Mouse (Mus musculus) cerebellum, adult 2 months (tissue): Measurements from ENCODE around the gene Timp2. TPM values are rescaled to one million over a fixed set of nuclear protein-coding genes. Genes with fewer than 3 reads are reported as not detected.

Source experiments
- DNase-seq, 2 experiments: peaks; one replicate each; pipeline ENCODE4 v3.0.0; 2021
- H3K27ac ChIP-seq: fragments of 200-500 bp; 2 replicates; pipeline ENCODE4 v1.5.1; 2012; ENCODE audit warnings: low read length, control low read depth, inconsistent platforms; ENCODE audit not compliant: insufficient read depth
- H3K27me3 ChIP-seq: fragments of 200-500 bp; 2 replicates; pipeline ENCODE4 v1.6.1; 2012; ENCODE audit warnings: inconsistent platforms, mild to moderate bottlenecking, low read length, moderate library complexity; ENCODE audit not compliant: control insufficient read depth, insufficient read depth
- H3K4me1 ChIP-seq: fragments of 200-500 bp; 2 replicates; pipeline ENCODE4 v1.6.1; 2011; ENCODE audit warnings: low read length; ENCODE audit not compliant: control insufficient read depth, insufficient read depth
- H3K4me3 ChIP-seq: fragments of 200-500 bp; replicated peaks from 2 replicates; pipeline ENCODE3; 2011; ENCODE audit warnings: mild to moderate bottlenecking, low read depth, low read length, control low read depth; ENCODE audit not compliant: insufficient read depth
- CTCF ChIP-seq: fragments of 200-500 bp; IDR thresholded peaks from 2 replicates; pipeline ENCODE4 v1.5.1; 2011; ENCODE audit warnings: low read depth, mild to moderate bottlenecking, control low read depth, low read length, moderate library complexity, borderline replicate concordance; ENCODE audit not compliant: insufficient read depth
- POLR2A ChIP-seq: fragments of 200-500 bp; IDR thresholded peaks from 2 replicates; pipeline ENCODE4 v1.6.1; 2011; ENCODE audit warnings: low read length, control low read depth, borderline replicate concordance; ENCODE audit not compliant: insufficient read depth
- WGBS: fragments of 180-500 bp; shearing (Covaris S2); methylation state at CpG from one replicate; pipeline ENCODE4 v1.1.7; 2018; 5-methylcytosine and 5-hydroxymethylcytosine counted together
- polyA plus RNA-seq: library from polyadenylated mRNA; depleted of rRNA; stranded (reverse); fragments of >200 nt; gene quantifications from 2 replicates; pipeline ENCODE4 v1.2.3, GENCODE M21; 2012; rRNA removed

Timp2 gene
- polyA plus RNA-seq, 1 experiment = 137 TPM

GRCm38 (mm10) chr11:118266044-118266665, 89.4 kb downstream of the Timp2 start:
- WGBS = 85% methylated on average over 10 of the region's 10 CpGs
- H3K4me3 ChIP-seq = no peak overlapping the region
- DNase-seq = no peak
- no peaks in the 10 kb centered on the region for H3K27me3 ChIP-seq
- peaks cover 6% of the 10 kb centered on the region; the same call in 1 of the 2 replicates for H3K4me1 ChIP-seq
- no peak overlapping the region for H3K27ac ChIP-seq
- TF ChIP-seq POLR2A = no peak

GRCm38 (mm10) chr11:118265621-118266020, 89.9 kb downstream of the Timp2 start:
- no peak for DNase-seq
- no peaks in the 10 kb centered on the region for H3K27me3 ChIP-seq
- no peak overlapping the region for H3K4me3 ChIP-seq
- no peak overlapping the region for H3K27ac ChIP-seq
- peaks cover 6% of the 10 kb centered on the region; the same call in 1 of the 2 replicates for H3K4me1 ChIP-seq
- WGBS = 87% methylated on average over 11 of the region's 11 CpGs
- no peak for TF ChIP-seq POLR2A
- TF ChIP-seq CTCF = no peak

GRCm38 (mm10) chr11:118263146-118263545, 92.4 kb downstream of the Timp2 start:
- TF ChIP-seq CTCF (no peak), POLR2A (no peak)
- peak in 1 of 2 experiments; percentile 26 for DNase-seq
- H3K27ac ChIP-seq = no peak overlapping the region
- H3K27me3 ChIP-seq = no peaks in the 10 kb centered on the region
- WGBS = 68% methylated on average over 5 of the region's 5 CpGs
- H3K4me3 ChIP-seq = no peak overlapping the region
- 0 out of 2 replicates have a peak, but pooled peaks cover 2% of the 10 kb centered on the region for H3K4me1 ChIP-seq

GRCm38 (mm10) chr11:118260081-118260480, 95.5 kb downstream of the Timp2 start:
- no peak overlapping the region for H3K27ac ChIP-seq
- H3K4me3 ChIP-seq = no peak overlapping the region
- H3K27me3 ChIP-seq = no peaks in the 10 kb centered on the region
- no peak for DNase-seq
- WGBS = 84% methylated on average over 8 of the region's 8 CpGs
- H3K4me1 ChIP-seq = no peaks in the 10 kb centered on the region; the same call in 1 of the 2 replicates
- TF ChIP-seq CTCF (no peak), POLR2A (no peak)

- Histone ChIP-seq H3K27ac (no peak overlapping the region), H3K27me3 (no peaks in the 10 kb centered on the region), H3K4me3 (no peak overlapping the region), H3K4me1 (peaks cover 3% of the 10 kb centered on the region)
- DNase-seq = no peak
- no peak for TF ChIP-seq POLR2A
- TF ChIP-seq CTCF = no peak
- 90% methylated on average over 8 of the region's 8 CpGs for WGBS
Measured at GRCm38 (mm10) chr11:118259580-118259979, 96.0 kb downstream of the Timp2 start.

- DNase-seq = no peak
- H3K4me3 ChIP-seq = no peak overlapping the region
- TF ChIP-seq POLR2A (no peak), CTCF (no peak)
- peaks cover 17% of the 10 kb centered on the region for H3K4me1 ChIP-seq
- WGBS = 85% methylated on average over 7 of the region's 7 CpGs
- no peaks in the 10 kb centered on the region for H3K27me3 ChIP-seq
- H3K27ac ChIP-seq = no peak overlapping the region
Measured at GRCm38 (mm10) chr11:118256371-118256770, 99.2 kb downstream of the Timp2 start.

- H3K4me3 ChIP-seq = no peak overlapping the region
- DNase-seq = peak; percentile 92 to 95
- peaks cover 17% of the 10 kb centered on the region for H3K4me1 ChIP-seq
- TF ChIP-seq POLR2A (no peak), CTCF (no peak)
- H3K27ac ChIP-seq = peak overlapping the region; percentile 56
- 19% methylated on average over 15 of the region's 15 CpGs for WGBS
- H3K27me3 ChIP-seq = no peaks in the 10 kb centered on the region
Measured at GRCm38 (mm10) chr11:118254159-118254951, 101.2 kb downstream of the Timp2 start.

GRCm38 (mm10) chr11:118253447-118254158, 101.9 kb downstream of the Timp2 start:
- H3K4me1 ChIP-seq = peaks cover 17% of the 10 kb centered on the region
- peak; percentile 36 to 42 for DNase-seq
- no peak overlapping the region for H3K4me3 ChIP-seq
- peak overlapping the region; percentile 56; the same call in 1 of the 2 replicates for H3K27ac ChIP-seq
- WGBS = 37% methylated on average over 7 of the region's 7 CpGs
- H3K27me3 ChIP-seq = no peaks in the 10 kb centered on the region
- TF ChIP-seq CTCF = no peak

Other genes starting within 250 kb of the Timp2 start
- 0.03 and 0.07 TPM in 2 replicates for gene Dnah17, start 225.1 kb downstream of the Timp2 start, polyA plus RNA-seq
- gene Cyth1, start 107.1 kb downstream of the Timp2 start, polyA plus RNA-seq = 89.8 and 93.9 TPM in 2 replicates
- 33.6 and 33.8 TPM in 2 replicates for gene Usp36, start 65.5 kb downstream of the Timp2 start, polyA plus RNA-seq
- 0.21 and 0.49 TPM in 2 replicates for gene Cep295nl, start 13.2 kb downstream of the Timp2 start, polyA plus RNA-seq
- gene Lgals3bp, start 46.4 kb upstream of the Timp2 start, polyA plus RNA-seq = 23.6 and 24.9 TPM in 2 replicates
- 41.8 and 42.6 TPM in 2 replicates for gene Cant1, start 63.3 kb upstream of the Timp2 start, polyA plus RNA-seq
- gene C1qtnf1, start 72.5 kb upstream of the Timp2 start, polyA plus RNA-seq = 1.5 and 1.7 TPM in 2 replicates
- gene Engase, start 121.1 kb upstream of the Timp2 start, polyA plus RNA-seq = 8.3 and 9.3 TPM in 2 replicates